Mouse (Mus musculus): ENCODE measurements around the gene Camk2d.

DNA sequence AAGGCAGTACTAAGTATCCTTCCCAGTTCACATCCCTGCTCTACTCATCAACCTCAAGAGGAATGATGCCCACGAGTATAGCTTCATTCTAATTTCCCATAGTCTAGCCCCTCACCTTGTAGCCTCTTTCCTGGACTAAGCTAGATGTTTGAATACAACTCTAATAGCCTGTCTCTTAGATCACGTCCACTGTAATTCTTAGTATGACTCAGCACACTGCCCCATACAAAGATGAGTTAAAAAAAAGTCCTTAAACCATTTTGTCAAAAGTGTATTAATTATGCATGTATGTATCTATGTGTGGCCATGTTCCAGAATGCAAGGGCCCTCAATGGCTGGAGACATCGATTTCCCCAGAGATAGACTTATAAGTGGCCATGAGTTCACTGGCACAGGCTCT is 164.5 kb downstream of the Camk2d start:
- TF ChIP-seq CTCF (IDR thresholded peaks at IDR 0.05; ENCODE audit: low read depth, low read length) (no peak), GATA1 (IDR thresholded peaks at IDR 0.05; ENCODE audit: borderline replicate concordance, low read length) (no peak)

Measured in G1E (cell line).